Mouse (Mus musculus) heart, postnatal 25 days (tissue): ENCODE data around the gene Pdcl3. TPM values are rescaled to one million over a fixed set of nuclear protein-coding genes. Genes with fewer than 3 reads are reported as not detected.

ENCODE experiments used
- DNase-seq: peaks from one replicate; pipeline ENCODE4 v3.0.0; 2022; ENCODE audit warnings: low spot score
- intact Hi-C: fragments of 180-260 bp; cut with DNase I; formaldehyde crosslinking; loops from one replicate; pipeline ENCODE4 v1.15.1; 2025
- total RNA-seq, 2 experiments: library from RNA; stranded (reverse); gene quantifications; 2 replicates each; pipeline ENCODE4 v1.2.3; 2021

Pdcl3 gene
- 10 to 100 TPM; 68.6 to 72.8 TPM for total RNA-seq

DNA sequence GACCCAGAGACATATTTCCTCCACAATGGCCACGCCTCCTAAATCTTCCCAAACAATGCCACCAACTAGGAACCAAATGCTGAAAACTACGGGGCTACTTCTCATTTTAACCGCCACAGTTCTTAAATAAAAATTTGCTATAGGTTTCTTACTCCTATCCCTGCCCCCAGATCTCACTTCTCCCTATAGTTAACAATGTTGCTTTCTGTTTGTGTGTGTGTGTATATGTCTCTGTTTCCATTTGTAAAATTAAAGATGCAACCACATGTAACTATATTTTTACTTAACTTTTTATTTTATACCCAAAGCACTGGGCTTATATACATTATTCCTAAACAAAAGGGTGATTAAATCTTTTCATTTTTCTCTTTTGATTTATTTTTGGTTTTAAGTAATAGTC lies at the start of gene Pdcl3:
Gene Pdcl3, plus strand, starts transcription at position 301 of the 400 bp plus-strand sequence.
- no peak for DNase-seq
- intact Hi-C loops, result no loop called here

DNA sequence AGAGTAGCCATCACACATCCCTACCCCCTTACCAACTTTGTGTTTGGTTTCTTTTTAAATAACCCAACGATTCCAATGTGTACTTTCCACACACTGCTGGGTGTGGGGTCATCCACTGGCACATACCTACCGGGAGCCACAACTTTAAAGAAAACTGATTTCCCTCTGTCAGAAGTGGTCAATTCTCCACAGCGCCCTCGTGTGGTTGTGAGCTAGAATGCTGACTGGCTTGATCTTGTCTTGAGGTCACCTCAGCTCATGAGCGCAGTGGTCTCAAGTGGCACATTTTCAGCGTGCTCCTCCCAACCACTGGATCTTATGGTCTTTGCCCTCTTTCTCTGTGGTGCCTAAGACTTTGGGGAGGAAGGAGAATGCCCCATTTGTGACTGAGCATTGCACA lies 48.6 kb upstream of the Pdcl3 start:
- DNase-seq, result no peak
- intact Hi-C loops, result no loop called here

DNA sequence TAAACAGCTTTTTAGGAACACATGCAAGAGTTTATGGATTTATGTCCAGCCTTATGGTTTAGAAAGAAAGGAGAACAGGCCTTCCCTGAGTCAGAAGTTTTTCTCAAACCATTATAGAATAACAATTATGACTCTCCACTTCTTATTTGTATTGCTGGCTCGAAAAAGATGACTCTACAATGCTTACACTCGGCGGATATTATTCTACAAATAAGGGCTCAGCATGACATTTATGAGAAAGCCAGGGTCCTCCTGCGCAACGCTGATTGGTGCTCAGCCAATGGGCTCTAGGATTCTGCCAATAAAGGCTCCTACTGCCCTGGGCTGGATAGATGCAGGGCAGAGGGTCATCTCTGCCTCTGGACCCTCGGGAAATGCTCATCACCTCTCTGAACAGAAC lies 46.6 kb upstream of the Pdcl3 start, which contains the start of gene Nms:
Gene Nms, plus strand, starts transcription at position 301 of the 400 bp plus-strand sequence.
- DNase-seq, result no peak
- intact Hi-C loops, result no loop called here

DNA sequence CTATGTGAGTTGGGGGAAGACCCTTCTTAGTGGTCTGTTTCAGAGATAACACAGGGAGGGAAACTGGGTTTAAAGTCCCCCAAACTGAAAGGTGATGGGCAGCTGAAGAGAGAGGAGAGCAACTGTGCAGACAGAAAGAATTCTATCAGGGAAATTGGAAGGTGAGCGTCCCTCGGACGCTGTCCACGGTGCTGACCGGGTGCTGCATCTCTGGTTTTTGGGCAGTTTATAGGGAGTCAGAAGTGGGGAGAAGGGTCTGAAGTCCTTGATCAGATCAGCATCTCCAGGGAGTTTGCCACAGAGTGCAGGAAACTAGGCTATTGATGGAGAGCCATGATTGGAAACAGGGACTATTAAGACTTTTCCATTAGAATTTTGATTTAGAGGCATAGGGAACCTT lies 45.8 kb upstream of the Pdcl3 start:
- no peak for DNase-seq
- intact Hi-C loops, result no loop called here

DNA sequence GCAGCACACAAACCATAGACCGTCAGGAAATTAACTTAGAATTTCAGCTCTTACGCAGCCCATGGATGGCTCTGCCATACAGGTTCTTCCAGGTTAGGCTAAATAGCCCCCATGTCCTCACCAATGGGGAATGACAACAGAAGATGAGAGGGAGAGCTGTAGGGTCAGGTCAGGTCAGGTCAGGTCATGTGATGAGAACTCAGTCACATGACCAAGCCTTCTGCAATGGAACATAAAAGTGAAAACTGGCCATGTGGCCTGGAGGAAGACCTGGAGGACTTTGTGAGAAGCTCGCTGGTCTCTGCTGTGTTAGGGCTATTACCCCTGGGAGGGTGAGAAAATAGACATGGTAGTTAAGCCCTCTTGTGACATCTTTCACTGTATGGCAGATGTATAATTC lies 29.0 kb upstream of the Pdcl3 start:
- intact Hi-C loops, result no loop called here
- no peak for DNase-seq

DNA sequence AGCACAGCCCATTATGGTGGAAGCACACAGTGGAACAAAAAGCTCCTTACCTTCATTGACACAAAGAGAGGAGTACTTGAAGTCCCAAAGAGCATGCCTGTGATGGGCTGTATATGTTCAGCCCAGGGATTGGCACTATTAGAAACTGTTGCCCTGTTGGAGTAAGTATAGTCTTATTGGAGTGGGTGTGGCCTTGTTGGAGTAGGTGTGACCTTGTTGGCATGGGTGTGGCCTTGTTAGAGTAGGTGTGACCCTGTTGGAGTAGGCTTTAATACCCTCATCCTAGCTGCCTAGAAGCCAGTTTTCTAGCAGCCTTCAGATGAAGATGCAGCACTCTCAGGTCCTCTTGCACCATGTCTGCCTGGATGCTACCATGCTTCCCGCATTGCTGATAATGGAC lies 16.3 kb upstream of the Pdcl3 start:
- DNase-seq, result no peak
- intact Hi-C loops, result no loop called here

DNA sequence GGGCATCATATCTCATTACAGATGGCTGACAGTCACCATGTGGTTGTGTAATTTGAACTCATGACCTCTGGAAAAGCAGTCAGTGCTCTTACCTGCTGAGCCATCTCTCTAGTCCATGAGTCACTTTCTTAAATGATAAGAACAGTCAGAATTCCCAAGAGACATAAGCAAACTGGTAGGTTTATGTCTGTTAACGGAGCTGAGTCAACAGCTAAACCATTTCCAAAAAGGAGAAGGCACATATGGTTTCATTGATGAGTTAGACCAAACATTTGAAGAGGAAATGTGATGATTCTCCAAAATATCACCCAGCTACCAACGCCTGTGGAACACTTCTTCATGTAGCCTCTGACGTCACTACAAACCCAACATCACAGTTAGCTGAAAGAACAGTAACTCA lies 13.7 kb upstream of the Pdcl3 start:
- intact Hi-C loops, result no loop called here
- no peak for DNase-seq

DNA sequence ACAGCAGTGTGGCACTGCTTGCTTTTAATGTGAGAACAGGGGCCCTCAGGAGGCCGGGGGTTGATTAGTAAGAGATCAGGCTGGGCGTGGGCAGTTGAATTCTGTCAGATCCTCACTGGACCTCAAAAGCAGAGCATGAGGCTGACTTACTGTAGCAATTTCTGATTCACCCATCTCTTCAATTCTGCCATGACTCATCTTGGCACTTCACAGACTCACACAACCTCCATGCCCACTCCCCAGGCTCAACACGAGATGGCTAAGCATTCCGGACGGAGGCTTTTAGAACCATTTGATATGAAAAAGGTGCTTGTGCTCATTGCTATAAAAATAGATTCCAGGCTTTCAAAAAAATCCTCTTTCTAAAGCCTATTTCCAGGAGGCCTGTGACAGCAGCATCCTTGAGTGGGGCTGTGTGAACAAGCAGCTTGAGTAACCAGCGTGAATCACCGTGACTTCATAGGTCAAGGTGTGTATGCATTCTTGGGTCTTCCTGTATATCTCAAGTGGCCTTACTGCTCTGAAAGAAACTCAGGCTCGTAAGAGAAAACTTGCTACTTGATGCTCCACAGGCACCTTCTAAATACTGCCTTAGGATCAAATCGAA lies 12.3 kb upstream of the Pdcl3 start:
- no peak for DNase-seq
- intact Hi-C loops, result no loop called here

DNA sequence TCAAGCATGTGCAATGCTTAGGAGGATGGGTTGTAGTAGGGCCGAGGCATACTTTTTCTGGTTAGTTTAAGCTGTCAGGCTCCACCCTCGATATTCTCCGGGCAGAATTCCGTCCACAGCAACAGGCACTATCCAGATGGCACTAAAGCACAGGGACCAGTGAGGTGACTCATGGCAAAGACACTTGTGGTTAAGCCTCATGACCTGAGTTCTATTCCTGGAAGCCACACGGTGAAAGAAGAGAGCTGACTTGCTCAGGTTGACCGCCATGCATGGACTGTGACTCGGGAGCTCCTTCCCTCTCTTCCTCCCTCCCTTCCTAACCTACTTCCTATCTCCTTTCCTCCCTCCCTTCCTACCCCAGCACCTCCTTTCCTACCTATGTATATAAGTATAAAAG lies 5.5 kb upstream of the Pdcl3 start:
- DNase-seq, result no peak
- intact Hi-C loops, result no loop called here

DNA sequence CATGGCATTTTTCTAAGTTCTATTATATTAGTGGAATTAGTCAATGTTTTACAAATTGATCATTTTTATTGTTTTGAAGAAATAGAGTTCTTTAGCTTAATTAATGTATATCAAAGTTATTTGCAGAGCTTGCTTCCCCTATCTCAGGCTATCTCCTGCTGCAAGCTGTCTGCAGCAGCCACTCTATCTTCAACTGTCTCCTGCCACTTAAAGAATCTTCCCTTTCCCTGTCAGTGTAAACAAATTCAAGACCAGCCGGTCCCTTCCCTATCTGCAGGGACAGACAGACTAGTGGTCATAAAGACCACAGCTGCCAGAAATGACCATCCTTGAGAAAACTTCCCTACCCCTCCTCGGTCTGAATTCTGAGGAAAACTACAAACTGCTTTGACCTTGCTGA lies 1.5 kb upstream of the Pdcl3 start:
- intact Hi-C loops, result no loop called here
- no peak for DNase-seq

DNA sequence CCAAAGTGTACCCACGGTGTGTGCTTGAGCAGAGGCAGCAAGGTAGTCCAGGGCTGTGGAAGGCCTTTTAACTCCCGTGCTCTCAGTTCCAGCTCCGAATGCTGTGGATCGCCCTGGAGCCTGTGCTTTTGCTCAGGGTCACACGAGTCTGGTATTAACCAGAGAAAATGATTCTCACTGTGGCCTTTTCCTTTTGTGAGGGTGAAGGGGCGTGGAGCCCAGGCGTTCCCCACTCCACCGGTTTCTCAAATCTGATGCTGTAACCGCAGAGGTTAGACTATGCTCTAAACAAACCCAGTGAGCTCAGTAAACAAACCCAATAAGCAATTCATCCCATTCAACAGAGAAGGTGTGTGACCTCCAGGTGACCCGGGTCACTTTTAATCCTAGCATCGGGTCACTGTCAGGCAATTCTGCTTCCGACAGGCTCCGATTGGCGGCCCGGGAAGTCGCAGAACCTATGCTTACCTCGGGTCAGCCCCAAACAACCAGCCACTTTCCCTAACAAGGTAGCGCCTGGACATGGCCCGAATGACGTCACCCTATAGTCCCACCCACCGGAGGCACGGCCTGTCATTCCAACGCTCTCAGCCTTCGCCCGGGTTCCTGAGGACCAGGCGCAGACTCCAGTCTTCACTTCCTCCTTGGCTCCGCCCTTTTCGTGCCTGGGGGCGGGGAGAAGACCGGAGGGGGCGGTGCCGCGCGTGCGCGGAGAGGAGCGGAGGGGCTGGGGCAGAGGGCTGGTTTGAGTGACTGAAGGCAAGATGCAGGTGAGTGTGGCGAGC lies 1.9 kb downstream of the Pdcl3 start:
- peak; percentile 96 for DNase-seq
- intact Hi-C loops, result no loop called here

DNA sequence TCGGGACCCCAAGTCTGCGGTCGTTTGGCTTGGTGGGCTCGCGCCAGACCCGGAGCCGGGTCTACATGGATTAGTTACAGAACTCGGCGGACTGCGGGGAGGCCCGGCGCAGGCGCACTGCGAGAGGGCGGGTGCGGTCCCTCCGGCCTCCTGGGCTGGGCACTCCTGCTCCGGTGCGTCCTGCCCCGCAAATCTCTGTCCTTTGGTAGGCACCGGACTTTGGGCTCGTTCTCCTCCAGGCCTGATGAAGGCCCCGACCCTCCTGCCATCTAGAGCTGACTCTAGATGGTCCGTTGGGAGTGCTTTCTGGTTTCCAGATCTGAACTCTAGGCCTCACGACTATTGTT lies 2.4 kb downstream of the Pdcl3 start:
- intact Hi-C loops, result no loop called here
- DNase-seq, result no peak

DNA sequence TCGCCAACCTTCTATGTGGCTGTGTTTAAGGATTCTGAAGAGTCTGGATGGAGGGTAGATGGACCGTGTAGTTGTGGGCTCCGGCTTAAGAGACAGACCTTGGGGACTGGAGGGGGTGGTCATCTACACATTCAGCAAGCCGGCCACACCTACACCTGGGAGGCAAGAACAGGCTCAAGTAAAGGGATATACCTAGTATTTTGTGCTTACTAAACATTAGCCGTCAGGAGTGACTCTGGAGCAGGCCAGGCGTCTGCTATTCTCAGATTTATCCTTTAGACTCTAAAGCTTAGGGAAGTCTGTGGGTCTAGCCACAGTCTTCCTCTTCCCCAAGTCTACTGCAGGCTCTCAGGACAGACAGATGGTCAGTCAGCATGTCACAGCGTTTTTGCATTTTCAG lies 2.9 kb downstream of the Pdcl3 start:
- intact Hi-C loops, result no loop called here
- DNase-seq, result no peak

DNA sequence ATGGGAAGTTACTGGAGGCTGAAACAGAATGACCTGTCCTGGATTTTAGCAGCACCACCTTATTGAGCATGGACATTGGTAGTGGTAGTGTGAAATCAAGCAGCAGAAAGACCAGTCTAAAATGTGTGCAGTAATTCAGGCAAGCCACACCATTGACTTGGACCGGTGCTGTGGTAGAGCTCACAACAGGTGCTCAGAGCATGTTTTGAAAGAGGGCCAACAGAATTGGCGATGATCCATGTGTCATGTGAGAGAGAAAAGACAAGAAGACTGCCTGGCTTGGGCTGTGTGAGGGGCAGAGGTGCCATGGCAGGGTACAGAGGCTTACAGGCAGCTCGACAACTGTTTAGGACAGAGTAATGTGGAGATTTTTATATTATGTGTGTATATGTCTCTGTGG lies 7.0 kb downstream of the Pdcl3 start:
- intact Hi-C loops, result no loop called here
- no peak for DNase-seq

DNA sequence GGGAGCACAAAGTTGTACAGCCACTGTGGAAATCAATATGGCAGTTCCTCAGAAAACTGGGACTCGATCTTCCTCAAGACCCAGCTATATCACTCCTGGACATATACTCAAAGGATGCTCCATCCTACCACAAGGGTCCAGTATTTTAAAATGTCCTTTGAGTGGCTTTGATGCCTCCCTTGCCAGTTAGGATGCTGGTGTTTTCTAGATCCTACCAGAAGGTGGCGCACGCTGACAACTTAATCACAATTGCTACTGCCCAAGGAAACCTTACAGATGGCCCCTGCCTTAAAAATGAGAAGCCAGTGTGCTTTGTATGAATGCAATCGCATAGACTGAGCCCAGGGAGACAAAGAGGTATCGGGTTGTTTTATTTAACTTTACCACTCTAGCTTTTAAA lies 15.7 kb downstream of the Pdcl3 start:
- peak; percentile 31 for DNase-seq
- intact Hi-C loops, result loop anchor here (2.0 kb wide), 3 partner anchors 340 to 530 kb away; no protein-coding TSS in a partner anchor

DNA sequence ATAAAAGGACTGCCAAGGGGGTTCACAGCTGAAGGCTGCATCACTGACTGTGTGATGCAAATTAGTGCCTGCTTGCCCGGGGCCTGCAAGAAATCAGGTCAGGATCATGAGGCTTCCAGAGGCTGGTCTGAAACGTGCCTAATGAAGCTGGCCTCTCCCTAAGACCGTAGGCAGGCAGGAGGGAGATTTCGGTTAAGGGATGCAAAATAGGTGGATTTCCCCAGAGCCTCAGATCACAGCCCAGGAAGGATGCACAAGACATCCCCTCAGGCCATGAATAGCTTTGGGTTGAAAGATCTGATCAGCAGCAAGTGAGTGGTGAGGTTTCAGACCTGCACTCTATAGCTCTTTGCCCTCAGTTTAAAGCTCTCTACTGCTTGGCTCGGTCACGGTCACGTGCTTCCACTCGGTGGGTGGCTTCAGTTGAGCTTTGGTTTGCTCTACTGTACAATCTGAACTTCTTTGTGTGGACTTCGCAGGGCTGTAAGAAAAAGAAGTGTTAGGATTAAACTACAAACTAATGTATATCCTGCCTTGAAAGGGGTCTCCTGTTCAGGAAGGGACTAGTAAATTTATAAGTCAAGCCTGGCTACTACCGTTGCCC lies 20.4 kb downstream of the Pdcl3 start:
- intact Hi-C loops, result no loop called here

DNA sequence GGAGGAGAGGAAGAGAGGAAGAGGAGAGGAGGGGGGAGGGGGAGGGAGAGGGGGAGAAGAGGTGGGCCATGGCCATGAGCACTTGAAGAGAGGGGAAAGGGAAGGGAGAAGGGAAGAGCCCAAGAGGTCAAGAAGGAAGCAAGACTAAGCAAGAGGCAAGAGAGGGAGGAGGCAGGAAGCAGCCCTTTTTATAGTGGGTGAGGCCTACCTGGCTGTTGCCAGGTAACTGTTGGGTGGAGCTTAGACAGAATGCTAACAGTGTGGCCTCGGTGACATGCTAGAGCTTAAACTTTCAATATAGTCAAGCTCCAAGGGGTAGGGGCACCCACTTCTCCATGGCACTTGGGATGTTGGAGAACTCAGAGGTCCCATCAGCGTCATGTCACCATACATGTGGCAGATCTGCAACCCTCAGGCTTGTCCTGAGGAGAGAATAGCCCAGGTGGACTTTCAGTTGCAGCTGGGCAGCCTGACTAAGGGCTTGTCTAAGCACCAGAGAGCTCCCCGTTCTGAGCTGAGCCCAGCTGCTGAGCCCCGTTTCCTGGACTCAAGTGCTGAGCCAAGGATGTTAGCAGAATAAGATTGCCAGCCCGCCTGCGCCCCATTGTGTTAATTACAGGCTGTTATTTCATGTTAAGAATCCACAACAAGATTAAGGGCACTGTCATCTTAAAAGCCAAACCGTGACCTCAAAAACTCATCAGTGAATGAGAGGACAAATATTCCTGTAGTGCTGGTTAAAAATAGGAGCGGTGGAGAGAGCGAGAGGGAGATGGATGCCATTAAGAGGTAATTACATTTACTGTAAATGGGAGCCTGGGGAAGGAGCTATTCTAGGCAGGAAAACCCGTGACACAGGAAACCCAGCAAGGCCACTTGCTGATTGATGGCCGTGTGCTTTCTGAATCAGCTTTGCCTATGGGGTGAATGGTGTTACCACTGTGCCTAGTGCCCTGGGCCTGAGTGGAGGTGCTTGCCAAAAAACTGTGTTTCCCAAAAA lies 21.7 kb downstream of the Pdcl3 start:
- intact Hi-C loops, result no loop called here
- no peak for DNase-seq

More for the DNA sequence above, 20.4 kb downstream of the Pdcl3 start:
- no peak for DNase-seq

DNA sequence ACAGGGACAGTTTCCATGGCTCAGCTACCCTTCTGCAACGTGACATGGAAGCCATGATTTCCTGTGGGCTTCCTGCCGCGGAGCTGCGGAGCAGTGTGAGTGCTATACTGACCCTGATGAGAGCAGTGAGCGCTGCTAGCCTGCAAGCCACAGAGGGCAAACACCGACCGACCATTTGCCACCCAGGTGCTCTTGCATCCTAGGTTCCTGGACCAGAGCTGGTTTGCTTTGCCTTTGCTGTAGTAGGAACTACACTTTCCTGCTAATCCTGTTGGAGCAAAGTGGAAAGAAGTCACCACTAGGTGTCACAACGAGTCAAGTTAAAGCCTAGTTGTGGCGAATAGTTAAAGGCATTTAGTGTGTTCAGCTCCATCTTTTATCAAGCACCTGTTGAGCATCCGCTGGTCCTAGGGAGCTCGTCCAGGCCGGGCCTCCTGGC lies 25.2 kb downstream of the Pdcl3 start:
- intact Hi-C loops, result loop anchor here (1.0 to 5.0 kb wide), 3 partner anchors 182 to 330 kb away; partner anchors contain the start of gene Npas2
- no peak for DNase-seq

DNA sequence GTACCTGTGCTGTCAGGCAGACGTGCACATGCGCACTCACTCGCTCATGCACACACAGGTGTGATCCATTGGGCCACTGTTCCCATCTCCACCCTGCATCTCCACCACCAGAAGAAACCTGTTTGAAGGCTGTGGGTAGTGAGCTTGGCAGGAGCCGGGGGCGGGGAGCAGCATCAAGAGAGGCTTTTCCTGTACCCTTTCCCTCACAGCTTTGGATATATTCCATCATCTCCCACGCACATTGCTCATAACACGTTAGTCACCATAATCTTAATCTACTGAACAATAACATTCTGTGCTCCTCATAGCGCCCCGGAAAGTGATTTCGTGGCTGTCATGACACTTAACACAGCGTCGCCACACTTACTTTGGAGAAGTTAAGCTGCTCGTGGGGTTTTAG lies 27.2 kb downstream of the Pdcl3 start:
- DNase-seq, result no peak
- intact Hi-C loops, result loop anchor here (5.0 kb wide), 1 partner anchor 215 kb away; no protein-coding TSS in a partner anchor

DNA sequence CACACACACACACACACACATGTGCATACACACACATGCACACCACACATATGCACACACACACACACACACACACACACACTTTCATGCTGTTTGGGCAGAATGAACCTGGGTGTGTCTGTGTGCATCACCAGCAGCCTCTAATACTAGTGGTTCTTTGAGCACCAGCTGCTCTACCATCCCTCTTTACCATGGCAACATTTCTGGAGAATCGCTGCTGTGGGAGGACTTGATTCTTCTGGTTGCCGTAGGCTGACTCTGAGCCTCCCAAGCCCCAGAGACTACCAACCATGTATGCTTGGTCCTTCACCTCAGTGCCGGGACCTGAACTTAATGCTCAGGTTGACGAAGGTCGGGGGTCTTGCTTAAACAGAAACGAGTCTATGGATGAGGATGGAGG lies 28.4 kb downstream of the Pdcl3 start:
- intact Hi-C loops, result loop anchor here (5.0 kb wide), 1 partner anchor 213 kb away; no protein-coding TSS in a partner anchor
- no peak for DNase-seq
